Mouse (Mus musculus) spleen, embryonic (tissue): Measurements from ENCODE around the gene Slc44a1.

Source experiments
- CTCF ChIA-PET: fragments of 350-600 bp; sonication (Branson Sonifier 250); formaldehyde crosslinking; loops from one replicate; lab custom pipeline; 2022; lab: Charles Lee

The Slc44a1 gene

DNA sequence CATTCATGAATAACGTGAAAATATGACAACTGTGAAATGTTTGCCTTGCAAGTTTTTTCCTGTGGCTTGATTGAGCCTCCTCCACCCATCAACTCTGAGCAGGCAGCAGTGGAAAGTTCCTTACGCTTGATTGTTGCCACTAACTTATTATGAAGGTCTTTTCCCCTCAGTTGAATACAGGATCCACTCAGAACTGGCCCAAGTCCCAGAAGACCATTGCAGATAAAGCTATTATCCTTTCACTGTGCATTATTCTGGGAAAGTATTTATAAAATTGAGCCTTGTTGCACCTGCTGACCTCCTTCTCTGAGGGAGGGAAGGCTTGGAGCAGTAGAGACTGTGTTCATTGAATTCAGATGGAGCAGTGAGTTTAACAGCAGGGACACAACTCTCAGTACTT, 86.2 kb downstream of the Slc44a1 start:
- CTCF ChIA-PET: no interaction called here

DNA sequence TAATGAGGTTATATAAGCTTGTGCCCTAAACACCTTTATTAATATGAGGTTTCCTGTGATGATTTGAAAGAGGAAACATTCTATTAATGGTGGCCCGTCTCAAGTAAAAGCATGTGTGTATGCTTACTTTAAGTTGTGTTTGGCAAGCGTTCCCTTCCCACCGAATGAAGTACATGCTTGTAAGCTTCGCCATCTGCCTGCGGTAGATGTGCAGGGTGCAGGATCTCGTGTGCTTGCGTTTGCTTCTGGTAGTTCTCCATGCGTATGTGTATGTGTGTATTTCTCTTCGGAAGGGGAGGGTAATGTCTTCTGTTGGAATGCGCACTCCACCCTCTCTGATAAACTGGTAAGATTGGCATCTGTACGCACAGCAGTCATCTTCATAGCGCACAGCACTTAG, 95.6 kb downstream of the Slc44a1 start:
- CTCF ChIA-PET: no interaction called here

DNA sequence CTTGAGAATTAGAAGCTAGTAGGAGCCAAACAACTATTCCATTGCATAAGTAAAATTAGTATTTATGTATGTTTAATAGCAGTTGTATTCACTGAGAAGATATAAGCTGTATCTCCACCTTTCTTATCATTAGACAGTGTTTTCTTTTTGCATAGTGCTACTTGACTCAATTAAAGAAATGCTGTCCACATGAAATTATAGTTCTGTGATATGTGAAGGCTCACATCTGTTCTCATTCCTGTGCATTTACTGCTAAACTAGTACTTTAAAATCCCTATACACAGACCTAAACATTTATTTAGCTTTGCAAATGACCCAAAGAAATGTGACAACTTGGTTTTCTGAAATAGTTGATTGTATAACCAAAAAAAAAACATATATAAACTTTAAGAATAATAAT, 96.9 kb downstream of the Slc44a1 start:
- CTCF ChIA-PET: no interaction called here

DNA sequence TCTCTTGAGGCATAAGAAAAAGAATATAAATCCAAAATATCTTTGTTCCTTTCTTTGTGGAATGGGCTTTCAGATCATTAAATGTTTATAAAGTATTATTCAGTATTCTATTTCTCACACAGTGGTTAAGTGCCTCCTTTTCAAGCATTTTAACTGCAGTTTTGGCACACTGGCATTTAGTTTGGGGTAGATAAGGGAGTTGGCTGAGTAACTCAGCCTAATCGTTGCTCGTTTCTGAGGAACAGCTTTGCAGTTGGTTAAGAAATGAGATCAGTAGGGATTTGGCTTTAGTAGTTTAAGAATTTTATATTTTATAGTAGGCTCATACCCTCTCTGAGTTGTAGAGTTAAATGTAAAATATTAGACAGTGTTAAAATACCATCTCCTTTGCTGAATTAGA, 97.3 kb downstream of the Slc44a1 start:
- CTCF ChIA-PET: no interaction called here

DNA sequence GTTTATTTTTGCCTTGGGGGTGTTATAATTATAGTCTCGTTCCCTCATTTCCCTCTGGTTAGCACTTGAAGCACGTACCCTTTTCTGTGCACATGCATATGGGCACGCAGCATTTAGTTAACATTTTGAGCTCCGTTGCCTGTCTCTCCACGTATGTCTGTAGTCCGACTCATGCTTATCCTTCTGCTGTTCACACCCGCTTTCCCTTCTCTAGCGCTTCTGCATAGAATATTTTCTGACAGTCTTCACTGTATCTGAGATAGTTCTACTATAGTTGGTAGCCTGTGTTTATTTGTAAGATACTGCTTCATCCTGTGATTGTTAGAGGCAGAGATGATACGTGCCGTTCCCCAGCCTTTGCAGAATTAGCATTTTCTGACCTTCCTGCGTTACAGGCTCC, 98.4 kb downstream of the Slc44a1 start:
- CTCF ChIA-PET: no interaction called here

DNA sequence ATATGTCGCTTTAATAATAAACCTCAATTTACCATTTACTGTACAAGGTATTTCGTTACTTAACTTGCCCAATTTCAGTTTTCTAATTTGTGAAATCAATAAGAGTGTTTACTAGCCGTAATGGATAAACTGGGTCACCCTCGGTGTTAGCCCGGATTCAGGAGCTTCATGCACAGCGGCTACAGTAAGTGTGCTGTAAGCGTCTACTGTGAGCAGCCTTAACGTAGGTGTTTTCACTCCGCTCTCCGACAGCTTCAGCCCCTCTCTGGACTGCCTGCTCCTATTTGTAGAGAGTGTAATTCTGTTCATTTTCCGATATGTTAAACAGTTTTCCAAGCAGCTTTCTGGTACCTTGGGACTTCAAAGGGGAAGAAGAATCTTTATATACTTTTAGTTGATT, 99.7 kb downstream of the Slc44a1 start:
- CTCF ChIA-PET: no interaction called here

DNA sequence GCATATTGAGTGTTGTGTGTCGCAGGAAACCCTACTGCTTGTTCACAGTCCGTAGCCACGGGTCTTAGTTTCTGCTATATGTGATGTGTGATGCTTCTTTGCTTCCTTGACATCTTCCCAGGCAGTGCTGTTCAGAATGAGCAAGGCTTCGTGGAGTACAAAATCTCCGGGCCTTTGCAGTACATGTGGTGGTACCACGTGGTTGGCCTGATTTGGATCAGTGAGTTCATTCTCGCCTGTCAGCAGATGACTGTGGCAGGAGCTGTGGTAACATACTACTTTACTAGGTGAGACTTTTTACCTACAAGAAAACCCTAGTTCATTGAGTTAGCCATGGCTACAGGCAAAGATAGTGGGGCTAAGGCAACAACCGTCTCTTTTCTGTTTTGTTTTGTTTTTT, 103.2 kb downstream of the Slc44a1 start:
- CTCF ChIA-PET: no interaction called here

DNA sequence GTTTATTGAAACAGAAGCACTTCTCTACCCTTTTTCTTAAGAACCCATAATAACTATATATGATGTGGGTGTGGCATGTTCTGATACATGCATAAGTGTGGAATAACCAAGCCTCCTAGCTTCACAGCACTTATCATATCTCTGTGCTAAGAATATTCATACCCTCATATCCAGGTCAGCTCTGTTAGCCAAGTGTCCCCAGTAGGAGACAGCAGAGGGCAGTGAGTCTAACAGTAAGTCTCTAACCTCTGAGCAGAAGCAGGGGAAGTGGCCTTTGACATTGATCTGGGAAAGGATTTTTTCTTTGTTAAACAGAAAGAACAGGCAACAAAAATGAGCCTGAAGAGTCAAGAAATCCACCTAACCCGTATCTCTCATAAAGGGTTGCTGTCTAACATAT, 104.7 kb downstream of the Slc44a1 start:
- CTCF ChIA-PET: no interaction called here

DNA sequence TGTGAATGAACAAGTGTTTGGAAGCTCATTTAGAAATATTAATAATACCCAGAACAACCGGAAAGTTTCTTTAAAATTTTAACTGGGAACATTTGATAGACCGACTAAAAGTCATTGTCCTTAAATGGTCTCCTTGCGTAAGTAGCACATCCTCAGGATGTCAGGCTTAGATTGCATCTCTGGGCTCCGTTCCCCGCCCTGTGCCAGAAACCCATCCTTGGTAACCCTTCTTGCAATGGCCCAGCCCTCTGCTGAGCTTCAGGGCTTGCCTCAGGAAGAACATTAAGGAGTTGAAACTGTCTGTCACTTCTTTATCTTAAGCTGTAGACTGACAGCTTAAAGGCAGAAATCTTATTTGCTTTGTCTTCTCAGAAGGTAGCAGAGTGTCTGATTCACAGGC, 107.2 kb downstream of the Slc44a1 start:
- CTCF ChIA-PET: no interaction called here

DNA sequence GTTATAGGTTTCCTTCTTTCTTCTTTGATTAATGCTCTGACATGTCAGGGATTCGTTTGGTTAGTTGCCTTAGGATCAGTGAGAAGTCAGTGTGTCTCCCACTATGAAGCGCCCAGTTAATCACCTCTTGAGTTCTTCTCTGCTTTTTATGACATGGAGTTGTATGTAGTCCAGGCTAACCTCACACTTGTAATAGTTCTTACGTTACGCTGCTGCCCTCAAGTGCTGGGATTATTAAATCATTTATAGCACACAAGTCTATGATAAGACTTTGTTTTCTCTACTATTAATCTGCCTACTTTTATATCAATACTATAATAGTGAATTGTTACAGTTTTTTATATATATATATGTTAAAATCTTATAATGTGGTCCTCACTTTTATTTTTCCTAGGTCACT, 109.2 kb downstream of the Slc44a1 start:
- CTCF ChIA-PET: interaction anchor here (1.4 kb wide), 1 partner anchor 165 kb away, joined by 5 read pairs; no protein-coding TSS in a partner anchor

DNA sequence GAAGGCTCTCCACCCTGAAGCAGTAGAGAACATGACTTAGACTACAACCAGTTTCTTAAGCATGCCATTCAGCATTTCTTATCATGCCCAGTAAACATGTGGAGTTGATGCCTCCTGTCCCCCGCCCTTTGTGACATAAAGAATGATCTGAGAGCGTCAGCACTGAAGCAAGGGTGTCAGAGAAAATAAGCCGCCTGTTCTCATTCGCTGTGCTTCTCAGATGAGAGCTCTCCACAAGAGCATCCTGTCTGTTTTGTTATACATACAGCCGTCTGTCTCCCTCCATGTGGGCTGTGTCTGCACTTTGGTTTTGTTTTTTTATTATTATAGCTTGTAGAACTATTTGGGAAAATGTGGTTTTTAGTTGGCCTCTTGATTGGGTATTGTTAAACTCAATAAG, 124.4 kb downstream of the Slc44a1 start:
- CTCF ChIA-PET: no interaction called here

DNA sequence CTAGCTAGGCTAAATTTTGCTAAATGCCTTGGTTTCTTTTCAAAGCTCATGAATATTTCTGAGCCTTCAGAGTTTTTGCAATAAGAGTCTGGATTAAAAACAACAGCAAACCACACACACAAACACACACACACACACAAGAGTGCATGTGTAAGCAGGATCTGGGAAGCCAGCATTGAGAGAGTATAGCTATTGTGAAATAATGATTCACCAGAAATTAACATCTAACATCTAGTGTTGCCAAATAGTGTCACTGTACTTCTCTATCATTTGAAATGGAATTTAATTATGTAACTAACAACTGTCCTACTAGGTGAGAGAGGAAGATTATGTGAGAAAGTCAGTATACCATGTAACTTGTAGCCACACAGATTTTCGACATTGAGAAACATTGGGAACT, 126.9 kb downstream of the Slc44a1 start:
- CTCF ChIA-PET: no interaction called here

DNA sequence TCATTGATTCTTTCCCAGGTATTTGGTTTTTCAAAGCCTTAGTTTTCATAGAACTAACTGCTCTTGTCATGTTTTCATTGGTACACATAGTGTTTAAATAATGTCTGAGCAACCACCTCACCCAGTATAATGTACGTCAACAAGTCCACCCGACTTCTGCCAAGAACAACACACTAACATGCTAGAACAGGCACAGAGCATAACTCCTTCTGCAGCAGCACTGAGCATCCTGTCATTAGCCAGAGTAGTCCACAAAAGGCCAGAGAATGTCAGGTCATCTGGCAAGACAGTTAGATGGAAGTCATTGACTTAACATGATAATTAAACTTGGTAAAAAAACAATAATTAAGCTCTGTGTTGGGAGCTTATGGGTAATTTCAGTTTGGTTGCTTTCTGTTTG, 135.3 kb downstream of the Slc44a1 start:
- CTCF ChIA-PET: no interaction called here

DNA sequence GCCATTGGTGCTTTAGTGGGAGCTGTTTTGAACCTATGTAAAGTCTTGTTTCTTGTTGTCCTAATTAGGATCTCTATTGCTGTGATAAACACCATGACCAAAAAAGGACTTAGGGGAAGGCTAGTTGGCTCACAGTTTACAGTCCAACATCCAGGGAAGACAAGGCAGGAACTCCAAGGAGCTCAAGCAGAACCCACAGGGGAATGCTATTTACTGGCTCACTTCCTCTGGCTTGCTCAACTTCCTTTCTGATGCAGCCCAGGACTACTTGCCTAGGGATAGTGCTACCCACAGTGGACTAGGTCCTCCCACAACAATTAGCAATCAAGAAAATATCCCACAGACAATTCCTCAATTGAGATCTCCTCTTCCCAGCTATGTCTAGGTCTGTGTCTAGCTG, 147.5 kb downstream of the Slc44a1 start:
- CTCF ChIA-PET: no interaction called here

DNA sequence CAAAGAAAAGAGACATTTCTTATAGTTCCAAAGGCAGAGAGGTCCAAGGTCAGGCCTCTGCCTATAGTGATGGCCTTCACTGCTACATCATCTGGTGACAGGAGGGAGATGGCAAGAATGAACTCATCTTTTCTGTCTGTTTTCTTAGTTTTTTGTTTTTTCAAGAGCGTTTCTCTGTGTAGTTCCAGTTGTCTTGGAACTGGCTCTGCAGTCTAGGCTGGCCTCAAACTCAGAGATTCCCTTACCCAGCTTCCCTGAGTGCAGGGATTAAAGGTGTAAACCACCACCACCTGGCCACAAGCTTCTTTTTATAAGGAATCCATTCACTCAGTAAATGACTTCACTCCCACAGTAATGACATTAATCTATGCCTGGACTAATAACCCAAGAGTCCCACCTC, 148.7 kb downstream of the Slc44a1 start:
- CTCF ChIA-PET: no interaction called here

DNA sequence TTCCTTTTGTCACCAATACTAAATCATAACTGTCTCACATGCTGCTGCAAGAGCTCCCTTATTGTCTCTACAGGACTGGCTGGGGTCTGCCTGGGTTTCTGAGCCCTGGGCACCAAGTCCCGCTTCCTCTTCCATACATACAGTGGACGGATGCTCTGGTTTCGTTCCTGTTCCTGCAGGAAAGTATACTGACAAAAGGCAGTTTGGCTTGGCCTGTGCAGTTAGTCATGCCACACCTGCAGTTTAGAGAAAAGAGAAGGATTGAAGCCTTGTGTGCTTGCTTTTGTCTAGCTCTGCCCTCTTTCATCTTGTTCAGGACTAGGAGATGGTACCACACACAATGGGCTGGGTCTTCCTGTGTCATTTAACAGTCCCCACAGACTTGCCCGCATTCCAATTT, 149.3 kb downstream of the Slc44a1 start:
- CTCF ChIA-PET: no interaction called here

DNA sequence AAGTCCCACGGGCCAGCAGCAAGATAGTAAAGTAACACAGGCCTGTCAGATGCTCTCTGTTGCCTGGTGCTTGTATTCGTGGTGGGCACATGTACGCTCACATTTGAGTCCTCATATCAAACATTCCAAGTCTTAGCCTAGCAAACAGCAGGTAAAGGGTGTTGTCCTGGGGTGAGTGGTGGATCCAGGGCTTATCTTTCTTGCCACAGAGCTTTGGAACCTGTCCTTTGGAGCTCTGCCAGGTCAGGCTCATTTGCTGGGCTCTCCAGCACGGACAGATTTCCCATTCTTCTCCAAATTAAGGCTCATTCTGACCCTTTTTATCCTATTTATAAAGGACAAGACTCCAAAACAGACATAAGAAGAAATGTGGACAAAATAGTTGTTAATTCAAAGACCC, 149.9 kb downstream of the Slc44a1 start:
- CTCF ChIA-PET: no interaction called here

DNA sequence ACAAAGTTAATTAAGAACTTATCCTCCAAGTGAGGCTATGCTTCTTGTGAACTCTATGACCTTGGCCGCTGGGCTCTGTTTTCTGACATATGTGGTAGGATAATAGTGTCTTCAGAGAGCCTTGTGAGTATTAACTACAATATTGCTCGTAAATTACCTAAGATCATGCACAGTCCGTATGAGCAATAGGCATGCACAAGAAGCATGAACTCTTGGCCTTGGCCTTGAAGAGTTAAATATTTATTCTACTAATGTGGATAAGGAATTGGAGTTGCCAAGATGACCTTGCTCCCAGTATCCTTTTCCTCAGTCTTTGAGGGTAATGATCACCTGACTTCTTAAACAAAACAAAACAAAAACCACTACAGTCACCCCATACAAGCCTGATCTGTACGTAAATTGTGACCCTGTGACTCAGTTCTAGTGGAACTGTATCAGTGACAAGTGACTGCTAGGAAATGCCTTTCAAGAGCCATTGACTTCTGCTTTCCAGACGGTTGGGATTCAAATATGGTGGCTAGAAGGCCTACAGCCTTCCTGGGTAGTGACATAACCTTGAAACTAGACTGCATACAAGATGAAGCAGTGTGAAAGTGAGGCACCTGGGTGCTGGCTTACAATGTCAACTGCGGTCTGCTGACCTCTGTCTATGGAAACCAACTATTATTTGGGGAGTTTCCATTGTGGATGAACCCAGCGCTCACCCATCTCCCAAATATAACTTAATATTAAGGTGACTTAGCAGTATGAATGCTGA, 150.7 kb downstream of the Slc44a1 start:
- CTCF ChIA-PET: no interaction called here

DNA sequence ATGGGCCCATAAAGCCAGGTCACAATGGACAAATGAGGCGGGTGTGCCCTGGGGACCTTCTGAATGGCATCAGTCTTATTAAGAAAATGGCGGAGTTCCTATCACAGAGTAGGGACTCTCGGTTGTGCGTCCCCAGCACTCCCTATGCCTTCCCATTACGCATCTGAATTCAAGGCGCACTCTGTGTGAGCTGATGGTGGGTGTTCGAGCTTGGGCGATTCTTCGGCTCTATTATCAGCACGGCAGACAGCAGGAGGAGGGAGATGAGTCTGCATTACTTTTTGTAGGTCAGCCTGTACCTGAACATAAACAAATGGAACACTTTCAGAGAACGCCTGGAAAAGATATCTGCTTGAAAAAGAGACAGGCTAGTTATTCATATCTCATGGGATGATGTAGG, 151.3 kb downstream of the Slc44a1 start:
- CTCF ChIA-PET: no interaction called here

DNA sequence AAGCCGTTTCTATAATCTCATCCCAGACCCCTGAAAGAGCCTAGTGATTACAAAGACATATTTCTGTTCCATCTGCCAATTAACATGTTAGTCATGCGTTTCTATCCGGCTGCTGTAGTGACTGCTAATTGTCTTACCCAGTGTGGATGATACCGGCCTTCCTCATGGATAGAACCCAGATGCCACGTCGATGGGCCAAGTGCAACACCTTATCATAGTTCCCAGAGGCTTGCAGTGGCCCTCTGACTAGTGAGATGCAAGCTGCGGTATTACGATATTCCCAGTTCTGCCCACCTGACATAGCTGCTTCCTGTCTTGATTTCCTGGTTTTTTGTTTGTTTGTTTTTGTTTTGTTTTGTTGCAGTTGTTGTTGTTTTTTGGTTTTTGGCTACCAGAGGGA, 151.7 kb downstream of the Slc44a1 start:
- CTCF ChIA-PET: no interaction called here

DNA sequence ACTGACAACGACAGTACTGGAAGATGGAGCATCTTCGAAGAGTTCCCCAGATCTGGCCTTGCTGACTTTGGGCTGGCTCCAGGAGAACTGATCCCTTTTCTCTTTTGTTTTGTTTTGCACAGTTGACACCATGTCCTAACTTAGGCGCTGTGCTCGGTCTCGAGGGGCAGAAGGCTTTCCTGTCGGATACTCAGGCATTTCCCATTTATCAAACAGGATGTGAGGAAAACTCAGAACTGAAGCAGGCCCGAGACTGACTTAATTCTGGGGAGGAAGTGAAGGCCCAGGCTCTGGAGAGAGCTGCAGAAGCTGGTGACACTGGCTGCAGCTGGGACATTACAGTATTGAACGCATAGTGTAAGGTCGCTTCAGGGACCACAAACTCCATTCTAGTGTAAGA, 152.2 kb downstream of the Slc44a1 start:
- CTCF ChIA-PET: no interaction called here

DNA sequence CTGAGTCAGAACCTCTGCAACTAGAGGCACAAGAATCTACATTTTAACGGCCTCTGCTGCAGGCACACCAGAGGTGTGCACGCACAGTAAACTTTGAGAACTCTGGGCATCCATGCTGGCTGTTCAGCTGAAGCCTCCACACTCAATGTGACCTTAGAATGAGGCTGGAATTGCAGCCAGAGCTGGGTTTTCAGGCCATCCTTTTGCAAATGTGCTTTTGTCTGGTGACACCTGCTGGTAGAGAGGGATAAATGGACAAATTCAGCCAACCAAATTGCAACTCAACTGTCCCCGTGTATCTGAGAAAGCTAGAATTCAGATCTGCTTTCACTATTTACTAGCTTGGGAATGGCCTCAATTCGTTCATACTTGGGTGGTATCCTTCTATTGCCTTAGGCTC, 154.0 kb downstream of the Slc44a1 start:
- CTCF ChIA-PET: interaction anchor here (0.8 kb wide), 1 partner anchor 142 kb away, joined by 3 read pairs; no protein-coding TSS in a partner anchor

DNA sequence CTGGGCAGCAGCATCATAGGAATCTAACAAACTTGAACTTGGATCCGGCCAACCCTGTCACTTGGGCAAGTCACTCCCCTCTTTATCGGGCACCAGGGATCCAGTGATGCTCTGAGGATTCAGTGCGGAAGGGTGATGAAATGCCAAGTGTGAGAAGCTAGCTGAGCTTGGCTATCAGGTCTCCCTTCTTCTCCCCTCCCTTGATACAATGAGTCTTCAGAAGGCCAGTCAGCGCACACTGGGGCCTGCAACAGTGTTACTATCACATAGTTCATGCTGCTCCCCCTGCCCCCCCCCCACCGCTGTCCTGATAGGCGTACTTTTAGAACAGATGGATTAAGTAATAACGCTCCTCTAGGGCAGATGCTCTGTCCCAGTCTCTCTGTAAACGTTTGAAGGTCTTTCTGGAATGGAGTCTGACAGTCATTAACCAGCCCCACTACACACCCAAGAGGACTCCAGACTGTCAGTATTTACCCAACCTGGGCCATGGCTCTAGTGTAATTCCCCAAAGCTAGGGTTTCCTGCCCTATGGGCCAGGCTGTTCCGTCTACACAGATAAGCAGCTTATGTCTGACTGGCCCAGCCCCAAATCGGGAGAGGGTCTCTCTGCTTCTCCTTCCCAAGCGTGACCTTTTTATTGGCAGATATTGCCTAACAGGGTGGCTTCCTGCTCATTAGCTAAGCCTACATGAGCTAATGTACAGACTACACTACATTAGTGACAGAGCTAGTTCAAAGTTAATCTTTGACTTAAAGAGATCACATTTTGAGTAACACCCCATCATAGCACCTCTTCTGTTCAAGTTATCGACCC, 155.2 kb downstream of the Slc44a1 start:
- CTCF ChIA-PET: no interaction called here
